Mouse (Mus musculus) cerebellum, postnatal 4 days (tissue): Measurements from ENCODE around the gene Nqo1.
A peak's percentile ranks its signal among the peaks of the same experiment; 100 is the strongest.

Experiments used
- DNase-seq, 2 experiments: peaks; one replicate each; pipeline ENCODE4 v3.0.0; 2022; ENCODE audit warnings: low spot score in 2 of 2, mixed read lengths in 1 of 2

Nqo1 gene

DNA sequence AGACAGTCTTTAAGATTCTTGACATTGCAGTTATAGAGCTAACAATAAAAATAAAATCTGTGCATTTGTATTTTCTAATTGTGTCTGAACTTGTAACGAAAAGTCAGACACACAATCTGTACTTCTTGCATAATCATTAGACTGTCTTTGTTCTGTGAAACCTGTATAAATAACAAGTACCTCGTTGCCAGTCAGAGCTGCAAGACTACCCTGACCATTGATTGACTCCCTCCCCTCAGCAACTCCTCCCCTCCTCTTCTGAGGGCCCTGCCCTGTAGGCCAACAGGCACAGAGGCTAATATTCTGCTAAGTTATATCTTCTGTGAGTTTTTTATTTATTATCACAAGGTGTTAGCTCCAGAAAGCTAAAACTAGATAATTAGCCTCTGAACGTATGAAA lies 2.9 kb upstream of the Nqo1 start:
- DNase-seq: no peak

- no peak for DNase-seq
Observed at GRCm38 (mm10) chr8:107404057-107404456, 1.1 kb upstream of the Nqo1 start.

DNA sequence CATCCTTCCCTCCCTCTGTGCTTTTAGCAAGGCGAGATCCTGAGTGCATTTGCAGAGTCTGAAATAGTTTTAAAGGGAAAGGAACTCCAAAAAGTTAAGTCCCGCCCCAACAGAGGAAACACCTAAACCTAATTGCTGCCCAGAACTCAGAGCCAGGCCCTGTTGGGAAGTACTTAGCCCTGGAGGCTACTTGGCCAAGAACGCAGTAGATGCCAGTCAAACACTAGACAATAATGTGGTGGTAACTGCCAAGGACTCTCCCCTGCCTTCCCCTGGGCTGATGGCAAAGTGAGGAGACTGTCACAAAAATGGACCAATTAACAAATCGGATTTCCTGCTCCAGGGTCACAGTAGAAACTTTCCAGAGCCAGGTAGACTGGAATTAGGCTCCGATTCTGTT lies 1.1 kb downstream of the Nqo1 start:
- no peak for DNase-seq

DNA sequence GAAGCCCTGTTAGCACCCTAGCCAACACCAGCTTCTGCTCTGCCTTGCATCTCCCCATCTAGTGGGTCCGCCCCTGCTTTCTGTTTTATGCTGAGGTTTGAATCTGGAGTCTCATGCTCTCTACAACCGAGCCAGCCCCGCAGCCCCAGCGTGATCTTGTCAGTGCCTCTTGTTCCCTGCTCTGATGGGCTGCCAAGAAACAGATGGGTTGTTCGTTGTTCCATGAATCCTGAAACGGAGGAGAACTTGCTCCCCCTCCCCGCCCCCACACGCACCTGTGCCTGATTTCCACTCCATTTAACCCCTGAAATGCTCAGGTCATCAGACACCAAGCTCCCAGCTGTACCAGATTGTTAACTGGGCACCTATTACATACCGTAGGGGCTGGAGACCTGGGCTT lies 3.5 kb downstream of the Nqo1 start:
- peak in 1 of 2 experiments; percentile 52 for DNase-seq

DNA sequence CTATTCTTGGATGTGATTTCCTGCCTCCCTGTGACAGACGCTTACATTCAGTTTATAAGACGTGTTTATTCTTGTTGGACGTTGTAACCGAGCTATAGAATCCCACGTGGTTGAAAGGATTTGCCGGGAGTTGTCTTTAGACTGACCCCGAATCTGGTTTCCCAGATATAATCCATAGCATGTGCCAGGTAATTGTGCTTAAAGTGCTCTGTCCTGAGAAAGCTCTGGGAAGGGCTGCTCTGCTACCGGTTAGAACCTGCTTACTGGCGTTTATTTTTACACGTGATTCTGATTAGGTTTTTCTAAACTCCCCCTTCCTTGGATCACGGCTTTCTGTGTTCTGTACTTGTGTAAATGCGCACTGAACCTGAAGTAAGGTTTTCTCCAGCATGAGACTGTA lies 5.3 kb downstream of the Nqo1 start:
- DNase-seq: no peak

- no peak for DNase-seq
Observed at GRCm38 (mm10) chr8:107396106-107396670, 6.8 kb downstream of the Nqo1 start.

DNA sequence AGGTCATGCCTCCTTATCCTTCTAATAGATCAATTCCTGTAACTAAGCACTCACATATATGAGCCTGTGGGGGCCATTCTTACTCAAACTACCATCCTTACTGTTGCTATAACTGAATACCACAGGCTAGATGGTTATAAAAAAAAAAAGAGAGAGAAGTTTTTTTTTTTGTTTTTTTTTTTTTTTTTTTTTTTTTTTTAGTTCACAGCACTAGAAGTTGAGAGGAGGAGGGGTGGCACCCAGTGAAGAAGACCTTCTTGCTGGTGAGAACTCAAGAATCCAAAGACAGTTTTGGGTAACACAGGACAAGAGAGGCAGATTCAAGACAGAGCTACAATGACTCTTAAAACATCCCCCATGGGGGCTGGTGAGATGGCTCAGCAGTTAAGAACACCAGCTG lies 7.6 kb downstream of the Nqo1 start:
- DNase-seq: no peak

- DNase-seq: no peak
Observed at GRCm38 (mm10) chr8:107391136-107391516, 11.9 kb downstream of the Nqo1 start.

DNA sequence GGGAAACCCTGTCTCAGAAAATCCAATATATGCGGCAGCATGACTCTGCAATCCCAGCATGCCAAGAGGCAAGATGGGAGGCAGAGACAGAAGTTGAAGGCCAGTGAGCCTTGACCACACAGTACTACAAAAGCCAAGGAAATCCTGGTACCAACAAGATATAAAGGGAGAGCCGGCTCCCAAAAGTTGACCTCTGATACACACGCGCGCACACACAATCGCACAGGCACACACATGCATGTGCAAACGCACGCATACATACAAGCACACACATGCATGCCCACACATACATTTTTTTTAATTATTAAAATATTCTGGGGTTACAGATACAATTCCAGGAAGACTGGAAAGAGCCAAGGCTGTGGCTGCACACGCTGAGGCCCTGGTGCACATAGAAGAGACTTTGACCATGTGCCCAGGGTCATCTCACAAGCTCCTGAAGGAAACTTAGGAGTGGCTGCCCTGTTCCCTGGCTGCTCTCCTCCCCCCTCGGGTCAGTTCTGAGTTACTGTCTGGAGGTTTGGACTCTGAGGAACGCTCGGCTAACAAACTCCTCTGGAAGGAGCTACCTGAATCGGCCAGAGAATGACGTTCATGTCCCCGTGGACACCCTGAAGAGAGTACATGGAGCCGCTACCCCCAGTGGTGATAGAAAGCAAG lies 12.4 kb downstream of the Nqo1 start:
- DNase-seq: no peak

- DNase-seq: peak in 1 of 2 experiments; percentile 81
Observed at GRCm38 (mm10) chr8:107389557-107389956, 13.4 kb downstream of the Nqo1 start.

DNA sequence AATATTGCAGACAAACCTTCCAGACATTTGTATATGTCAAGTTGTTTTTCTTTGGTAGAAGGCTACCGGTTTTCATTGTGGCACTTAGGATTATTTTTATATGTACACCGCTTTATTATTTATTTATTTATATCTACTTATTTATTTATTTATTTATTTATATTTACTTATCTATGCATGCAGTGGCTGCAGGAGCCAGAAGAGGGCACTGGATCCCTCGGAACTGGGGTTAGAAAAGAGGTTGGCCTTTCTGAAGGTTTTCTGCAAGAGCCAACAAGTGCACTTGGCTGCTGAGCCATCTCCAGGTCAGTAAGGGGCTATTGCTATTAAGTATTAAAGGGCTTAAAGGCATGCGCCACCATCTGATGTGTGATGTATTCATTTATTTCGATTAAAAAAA lies 15.1 kb downstream of the Nqo1 start:
- peak in 1 of 2 experiments; percentile 42 for DNase-seq

GRCm38 (mm10) chr8:107386642-107387041 lies 16.4 kb downstream of the Nqo1 start:
- DNase-seq: no peak

DNA sequence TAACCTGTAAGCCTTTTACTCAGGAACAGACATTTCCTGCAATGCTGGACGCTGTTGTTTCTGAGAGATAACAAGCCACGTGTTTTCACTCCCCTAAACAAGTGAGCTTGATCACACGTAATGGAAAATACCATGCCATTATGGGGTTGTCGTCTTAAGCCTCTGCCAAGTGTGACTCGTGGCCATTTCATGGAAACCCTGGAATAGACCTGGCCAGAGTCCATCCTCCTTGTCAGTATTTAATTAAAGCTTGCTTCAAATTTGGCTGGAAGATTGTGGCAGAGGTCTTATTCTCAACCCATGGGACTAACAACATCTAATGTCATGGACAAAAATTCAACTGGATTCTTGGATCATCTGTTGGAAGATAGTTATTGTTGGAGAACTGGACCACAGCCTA lies 16.8 kb downstream of the Nqo1 start:
- no peak for DNase-seq

- no peak for DNase-seq
Observed at GRCm38 (mm10) chr8:107385063-107385462, 17.9 kb downstream of the Nqo1 start.

DNA sequence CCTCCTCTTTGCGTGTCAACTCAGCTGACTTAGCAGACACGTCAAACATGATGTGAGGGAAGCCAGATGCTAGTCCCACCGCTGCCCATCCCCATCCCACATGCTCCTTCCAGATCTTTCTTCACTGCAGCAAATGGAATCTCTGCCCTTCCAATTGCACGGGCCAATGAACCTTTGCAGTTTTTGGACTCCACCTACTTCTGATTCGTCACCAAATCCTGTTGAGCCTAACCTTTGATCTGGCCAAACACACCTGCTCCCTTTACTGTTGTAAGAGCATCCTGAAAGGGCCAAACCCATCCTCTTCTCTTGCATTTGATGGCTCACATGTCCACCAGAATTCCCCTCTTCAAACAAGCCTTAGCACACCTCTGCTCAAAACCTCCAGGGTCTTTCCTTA lies 18.4 kb downstream of the Nqo1 start:
- DNase-seq: no peak

- no peak for DNase-seq
Observed at GRCm38 (mm10) chr8:107382898-107383297, 20.1 kb downstream of the Nqo1 start.

DNA sequence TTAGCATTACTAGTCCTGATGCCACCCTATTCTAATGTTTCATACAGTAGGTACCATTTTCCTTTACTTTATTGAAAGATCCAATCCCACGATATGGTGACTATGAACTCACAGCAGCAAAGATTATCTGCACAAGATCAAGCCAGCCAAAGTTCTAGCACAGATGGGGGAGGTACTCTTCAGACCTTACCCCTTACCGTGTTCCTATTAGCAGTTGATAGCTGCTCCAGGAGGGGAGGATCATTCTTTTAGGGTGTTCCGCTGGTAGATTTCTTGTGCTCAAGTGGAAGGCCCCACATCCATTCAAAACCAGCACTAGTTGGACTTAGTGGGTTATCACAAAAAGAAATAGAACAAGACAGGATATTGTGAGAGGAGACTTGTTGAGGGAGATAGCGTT lies 21.3 kb downstream of the Nqo1 start:
- DNase-seq: no peak

DNA sequence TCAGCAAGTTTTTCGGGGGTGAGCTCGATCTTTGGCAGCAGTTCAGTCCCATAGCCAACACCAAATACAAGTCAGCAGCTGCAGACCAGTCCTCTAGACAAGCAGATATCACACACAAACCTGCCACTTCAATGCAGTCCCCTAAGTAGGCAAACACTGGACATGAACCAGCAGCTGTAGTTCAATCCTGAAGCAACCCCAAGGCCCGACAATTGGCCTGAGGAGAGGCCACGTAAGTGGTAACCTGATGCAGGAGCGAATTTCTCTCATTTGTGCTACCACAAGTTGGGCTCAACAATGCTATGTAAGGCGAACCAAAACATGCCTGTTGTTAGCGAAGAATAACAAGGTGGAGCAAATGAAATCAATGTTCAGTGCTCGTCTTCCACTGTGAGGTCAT lies 22.3 kb downstream of the Nqo1 start:
- no peak for DNase-seq

- DNase-seq: no peak
Observed at GRCm38 (mm10) chr8:107377346-107377745, 25.7 kb downstream of the Nqo1 start.

- DNase-seq: no peak
Observed at GRCm38 (mm10) chr8:107370311-107370710, 32.7 kb downstream of the Nqo1 start.
